Mouse (Mus musculus): ENCODE data around the gene Chrm3.

- TF ChIP-seq CTCF (IDR thresholded peaks at IDR 0.05; ENCODE audit: insufficient read depth, low read length) = no peak
- no peak for TF ChIP-seq POLR2A (IDR thresholded peaks at IDR 0.05; ENCODE audit: borderline replicate concordance, extremely low read depth, low read depth, low read length)
Measured at GRCm38 (mm10) chr13:9904455-9904854, 456.2 kb downstream of the Chrm3 start.

Data from lung, adult 2 months (tissue).